Mouse (Mus musculus): ENCODE data around the gene Azi2. TPM values are rescaled to one million over a fixed set of nuclear protein-coding genes. Genes with fewer than 3 reads are reported as not detected.

The Azi2 gene
- polyA plus RNA-seq, 1 experiment from 2014 or later: 58.2 TPM

GRCm38 (mm10) chr9:118101802-118102201 is 61.5 kb downstream of the Azi2 start:
- WGBS: 86% methylated on average over 2 of the region's 2 CpGs
- H3K27me3 ChIP-seq (replicated peaks; ENCODE audit: low read depth, poor library complexity, severe bottlenecking): no peaks in the 10 kb centered on the region
- H3K9me3 ChIP-seq: no peaks in the 10 kb centered on the region
- no peaks in the 10 kb centered on the region for H3K36me3 ChIP-seq (replicated peaks)
- no peak overlapping the region for H3K27ac ChIP-seq (replicated peaks)
- DNase-seq (ENCODE audit: low spot score): no peak
- 0 out of 2 replicates have a peak, but pooled peaks cover 5% of the 10 kb centered on the region for H3K4me1 ChIP-seq
- H3K4me3 ChIP-seq: no peak overlapping the region

- Histone ChIP-seq H3K4me1 (no peaks in the 10 kb centered on the region), H3K9me3 (no peaks in the 10 kb centered on the region), H3K27ac (replicated peaks) (no peak overlapping the region), H3K4me3 (no peak overlapping the region), H3K36me3 (replicated peaks) (peaks cover 2% of the 10 kb centered on the region; the same call in 1 of the 2 replicates), H3K27me3 (replicated peaks; ENCODE audit: low read depth, poor library complexity, severe bottlenecking) (no peaks in the 10 kb centered on the region)
- 65% methylated on average over 4 of the region's 4 CpGs for WGBS
- DNase-seq (ENCODE audit: low spot score): no peak
These were observed 68.3 kb downstream of the Azi2 start for GRCm38 (mm10) chr9:118108527-118109011.

DNA sequence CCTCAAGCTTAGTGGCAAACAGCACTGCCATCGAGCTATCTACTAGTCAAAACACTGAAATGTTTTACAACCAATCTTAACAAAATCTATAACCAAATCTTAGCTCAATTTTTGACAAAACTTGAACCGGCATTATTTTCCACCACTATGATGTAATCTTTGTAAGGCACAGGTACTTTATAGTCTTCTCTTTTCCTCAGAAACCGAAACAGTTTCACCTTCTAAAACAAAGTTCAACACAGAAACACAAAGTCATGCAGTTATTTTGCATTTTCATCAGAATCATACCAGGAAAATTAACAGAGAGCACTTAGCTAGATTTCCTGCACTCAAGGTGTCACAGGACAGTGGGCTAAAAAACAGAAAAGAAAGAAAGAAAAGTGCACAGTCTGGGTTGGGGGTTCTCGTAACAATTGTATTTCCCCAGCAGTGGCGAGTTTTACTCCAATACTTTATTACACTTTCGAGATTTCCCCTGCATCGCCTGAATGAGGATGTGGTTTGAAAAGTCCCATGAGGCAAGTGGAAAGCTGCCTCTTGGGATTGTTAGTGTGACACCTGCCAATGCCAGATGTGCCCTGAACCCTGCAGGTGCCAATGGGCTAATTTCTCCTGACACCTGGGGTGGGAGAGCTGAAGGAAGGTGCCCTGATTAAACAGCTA is 69.5 kb downstream of the Azi2 start:
- H3K36me3 ChIP-seq (replicated peaks): peaks cover 5% of the 10 kb centered on the region; the same call in 1 of the 2 replicates
- H3K27me3 ChIP-seq (replicated peaks; ENCODE audit: low read depth, poor library complexity, severe bottlenecking): no peaks in the 10 kb centered on the region
- H3K4me3 ChIP-seq: no peak overlapping the region
- H3K4me1 ChIP-seq: no peaks in the 10 kb centered on the region
- H3K9me3 ChIP-seq: no peaks in the 10 kb centered on the region
- WGBS: 89% methylated on average over 7 of the region's 7 CpGs
- no peak for DNase-seq (ENCODE audit: low spot score)
- no peak overlapping the region for H3K27ac ChIP-seq (replicated peaks)

GRCm38 (mm10) chr9:118110360-118110710 is 70.0 kb downstream of the Azi2 start:
- no peak overlapping the region for H3K4me3 ChIP-seq
- H3K27me3 ChIP-seq (replicated peaks; ENCODE audit: low read depth, poor library complexity, severe bottlenecking): no peaks in the 10 kb centered on the region
- H3K4me1 ChIP-seq: no peaks in the 10 kb centered on the region
- H3K27ac ChIP-seq (replicated peaks): no peak overlapping the region
- H3K36me3 ChIP-seq (replicated peaks): peaks cover 6% of the 10 kb centered on the region; the same call in 1 of the 2 replicates
- H3K9me3 ChIP-seq: no peaks in the 10 kb centered on the region
- 89% methylated on average over 2 of the region's 2 CpGs for WGBS
- DNase-seq (ENCODE audit: low spot score): no peak

Small RNA genes within 50 kb of the gene (microRNA-seq; reads per million reads assigned to microRNA genes)
- gene Gm22008: not detected

Other genes with a start within 250 kb of the Azi2 start
- 30.9 and 31.7 TPM in 2 replicates for gene Cmc1, start 109.7 kb downstream of the Azi2 start, polyA plus RNA-seq (2016; fragmentation: Nextera tagmentation; extraction: Ambion mirVana)

Measured in embryonic facial prominence, embryonic 10.5 days (tissue).